Mouse (Mus musculus) lung, embryonic 15.5 days (tissue): ENCODE measurements around the gene Fam189a1. TPM values are rescaled to one million over a fixed set of nuclear protein-coding genes. Genes with fewer than 3 reads are reported as not detected.

Source experiments
- ATAC-seq: fragments of 200-750 bp; cut with Nextera tagmentation; 2 replicates; pipeline ENCODE4 v1.8.0; 2017; ENCODE audit warnings: moderate number of reproducible peaks, borderline replicate concordance; ENCODE audit not compliant: low FRiP score, low TSS enrichment; ENCODE audit errors: extremely low read depth
- H3K27ac ChIP-seq: fragments of 300-500 bp; sonication (generic); 2 replicates; pipeline ENCODE4 v1.5.1; 2015; ENCODE audit warnings: moderate library complexity, mild to moderate bottlenecking, inconsistent platforms
- H3K27me3 ChIP-seq: fragments of 300-500 bp; sonication (generic); 2 replicates; pipeline ENCODE4 v1.6.1; 2015; ENCODE audit warnings: inconsistent platforms
- H3K36me3 ChIP-seq: fragments of 300-500 bp; sonication (generic); 2 replicates; pipeline ENCODE4 v1.6.1; 2015; ENCODE audit warnings: inconsistent platforms
- H3K4me1 ChIP-seq: fragments of 300-500 bp; sonication (generic); 2 replicates; pipeline ENCODE4 v1.6.1; 2015; ENCODE audit warnings: inconsistent platforms
- H3K4me2 ChIP-seq: fragments of 300-500 bp; sonication (generic); 2 replicates; pipeline ENCODE4 v1.6.1; 2015; ENCODE audit warnings: inconsistent platforms, mild to moderate bottlenecking, moderate library complexity
- H3K4me3 ChIP-seq: fragments of 300-500 bp; sonication (generic); 2 replicates; pipeline ENCODE4 v1.5.1; 2015; ENCODE audit warnings: mild to moderate bottlenecking, inconsistent platforms
- H3K9ac ChIP-seq: fragments of 300-500 bp; sonication (generic); 2 replicates; pipeline ENCODE4 v1.6.1; 2015; ENCODE audit warnings: inconsistent platforms
- H3K9me3 ChIP-seq: fragments of 300-500 bp; sonication (generic); 2 replicates; pipeline ENCODE4 v1.6.1; 2016; ENCODE audit warnings: inconsistent platforms
- WGBS: fragments of 180-500 bp; shearing (Covaris S2); methylation state at CpG from one replicate; pipeline ENCODE4 v1.1.7; 2015; 5-methylcytosine and 5-hydroxymethylcytosine counted together
- polyA plus RNA-seq: library from polyadenylated mRNA; unstranded; fragments of >200 nt; fragmentation: Nextera tagmentation; extraction: Ambion mirVana; gene quantifications from 2 replicates; pipeline ENCODE4 v1.2.1, GENCODE M21; 2015

Gene Fam189a1
- polyA plus RNA-seq, 1 experiment from 2014 or later: 0.44 TPM

DNA sequence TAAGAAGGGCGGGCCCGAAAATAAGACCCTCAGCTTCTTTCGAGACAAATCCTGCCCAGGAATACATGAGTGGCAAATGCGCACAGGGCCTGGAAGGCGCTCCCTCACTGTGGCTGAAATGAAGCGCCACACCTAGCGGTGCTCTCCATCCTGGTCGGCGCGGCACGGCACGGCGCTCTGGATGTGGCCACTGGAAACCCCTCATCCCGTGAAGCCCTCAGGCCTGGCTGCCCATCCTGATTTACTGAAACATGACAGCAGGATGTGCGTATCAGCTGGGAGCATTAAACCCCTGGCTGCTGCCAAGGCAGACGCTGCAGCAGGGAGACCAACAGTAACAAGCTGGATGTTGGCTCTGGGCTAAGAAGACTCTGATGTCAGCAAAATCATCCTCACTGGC is 126.4 kb downstream of the Fam189a1 start:
- Histone ChIP-seq H3K36me3 (no peaks in the 10 kb centered on the region), H3K27ac (no peak overlapping the region), H3K9me3 (no peaks in the 10 kb centered on the region), H3K27me3 (no peaks in the 10 kb centered on the region), H3K9ac (no peak overlapping the region), H3K4me3 (no peak overlapping the region), H3K4me1 (no peaks in the 10 kb centered on the region), H3K4me2 (no peak overlapping the region)
- ATAC-seq: no peak
- WGBS: 83% methylated on average over 16 of the region's 16 CpGs

DNA sequence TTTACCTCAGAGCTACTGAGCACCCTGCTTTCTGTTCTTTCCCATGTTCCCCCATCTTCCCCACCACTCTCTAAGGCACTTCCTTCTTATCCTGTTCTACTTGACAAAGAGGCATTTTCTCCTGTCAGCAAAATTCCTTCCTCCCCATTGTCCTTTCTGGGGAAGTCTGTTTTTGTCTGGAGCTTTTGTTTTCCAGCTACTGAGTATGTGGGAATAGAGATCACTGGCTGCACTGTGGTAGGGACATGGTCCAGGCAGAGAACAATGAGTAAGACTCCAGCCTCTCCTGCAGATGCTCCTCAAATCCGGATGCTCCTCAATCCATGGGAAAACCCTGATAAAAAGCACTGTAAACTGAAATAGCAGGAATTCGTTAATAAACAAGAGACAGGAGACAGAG is 135.1 kb downstream of the Fam189a1 start:
- H3K4me2 ChIP-seq: no peak overlapping the region
- no peaks in the 10 kb centered on the region for H3K27me3 ChIP-seq
- H3K9ac ChIP-seq: no peak overlapping the region
- no peaks in the 10 kb centered on the region for H3K4me1 ChIP-seq
- no peaks in the 10 kb centered on the region for H3K36me3 ChIP-seq
- no peak overlapping the region for H3K4me3 ChIP-seq
- no peaks in the 10 kb centered on the region for H3K9me3 ChIP-seq
- 42% methylated on average over 2 of the region's 2 CpGs for WGBS
- ATAC-seq: no peak
- no peak overlapping the region for H3K27ac ChIP-seq

DNA sequence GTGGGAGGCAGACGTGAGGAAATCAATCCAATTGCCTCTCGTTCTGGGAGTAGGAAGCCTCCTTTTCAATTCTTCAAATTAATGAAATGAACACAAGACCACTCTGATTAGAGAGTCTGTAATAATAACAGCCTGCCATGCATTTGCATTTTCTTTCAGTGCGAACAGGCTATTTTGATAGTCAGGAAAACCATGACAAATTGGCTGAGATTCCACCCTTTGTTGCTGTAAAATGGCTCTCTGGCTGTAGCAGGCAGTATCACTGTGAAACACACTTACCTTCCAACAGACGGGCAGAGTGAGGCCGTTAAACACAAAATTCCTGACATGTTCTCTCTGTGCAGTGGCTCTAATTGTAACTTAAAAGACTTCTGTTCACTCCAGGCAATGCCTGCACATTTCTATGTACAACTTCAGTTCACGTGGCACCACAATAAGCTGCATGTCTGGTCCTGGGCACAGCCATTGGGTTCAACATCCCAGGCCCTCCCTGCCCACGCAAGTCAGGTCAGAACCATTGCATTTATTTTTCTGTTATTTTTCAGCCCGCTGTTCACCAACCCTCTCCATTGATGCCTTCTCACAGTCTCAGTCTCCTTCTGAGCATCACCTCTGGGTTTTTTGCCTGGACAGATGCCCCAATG is 138.2 kb downstream of the Fam189a1 start:
- Histone ChIP-seq H3K4me3 (no peak overlapping the region), H3K27ac (no peak overlapping the region), H3K9ac (no peak overlapping the region), H3K4me1 (no peaks in the 10 kb centered on the region), H3K27me3 (no peaks in the 10 kb centered on the region), H3K4me2 (no peak overlapping the region), H3K36me3 (no peaks in the 10 kb centered on the region), H3K9me3 (no peaks in the 10 kb centered on the region)
- no peak for ATAC-seq
- WGBS: 68% methylated on average over 8 of the region's 8 CpGs

DNA sequence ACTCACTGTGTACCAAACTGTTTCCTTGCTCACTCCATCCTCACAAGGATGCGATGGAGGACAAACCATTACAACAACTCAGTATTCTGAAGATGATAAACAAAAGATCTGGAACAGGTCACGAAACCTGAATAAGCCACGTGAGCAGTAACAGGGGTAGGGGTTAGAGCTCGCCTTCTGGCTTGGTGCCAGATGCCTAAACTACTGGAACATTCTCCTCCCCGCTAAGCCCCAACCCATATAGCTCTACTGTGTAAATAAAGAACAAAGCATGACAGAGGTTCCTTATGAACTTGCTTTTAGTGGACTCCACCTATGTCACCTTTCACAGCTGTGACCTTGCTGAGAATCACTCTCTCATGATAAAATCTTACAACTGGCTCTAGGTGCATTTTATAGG is 139.0 kb downstream of the Fam189a1 start:
- WGBS: 63% methylated on average over 5 of the region's 5 CpGs
- no peak for ATAC-seq
- Histone ChIP-seq H3K27me3 (no peaks in the 10 kb centered on the region), H3K4me1 (no peaks in the 10 kb centered on the region), H3K4me2 (no peak overlapping the region), H3K4me3 (no peak overlapping the region), H3K36me3 (no peaks in the 10 kb centered on the region), H3K9me3 (no peaks in the 10 kb centered on the region), H3K27ac (no peak overlapping the region), H3K9ac (no peak overlapping the region)

DNA sequence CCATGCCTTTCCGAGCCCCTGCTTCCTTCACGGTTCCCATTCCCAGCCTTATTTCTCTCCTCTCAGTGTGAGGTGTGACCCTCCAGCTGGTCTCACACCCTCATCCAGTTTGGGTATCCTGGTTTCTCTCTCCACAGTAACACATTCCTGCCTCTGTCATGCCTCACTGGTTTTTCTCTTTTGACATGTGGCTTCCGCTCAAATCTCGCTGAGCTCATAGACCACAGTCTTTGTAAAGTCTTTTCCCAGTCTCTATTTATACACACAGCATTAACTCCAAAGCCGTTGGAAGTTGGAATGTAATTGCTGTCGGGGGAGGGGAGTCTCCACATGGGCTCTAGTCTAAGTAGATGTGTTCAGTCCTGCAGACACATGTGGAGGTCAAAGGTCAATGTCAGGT is 145.2 kb downstream of the Fam189a1 start:
- Histone ChIP-seq H3K4me2 (no peak overlapping the region), H3K9ac (no peak overlapping the region), H3K9me3 (no peaks in the 10 kb centered on the region), H3K27ac (no peak overlapping the region), H3K27me3 (no peaks in the 10 kb centered on the region), H3K4me3 (no peak overlapping the region), H3K36me3 (no peaks in the 10 kb centered on the region), H3K4me1 (no peaks in the 10 kb centered on the region)
- WGBS: 45% methylated on average over 6 of the region's 6 CpGs
- ATAC-seq: no peak

DNA sequence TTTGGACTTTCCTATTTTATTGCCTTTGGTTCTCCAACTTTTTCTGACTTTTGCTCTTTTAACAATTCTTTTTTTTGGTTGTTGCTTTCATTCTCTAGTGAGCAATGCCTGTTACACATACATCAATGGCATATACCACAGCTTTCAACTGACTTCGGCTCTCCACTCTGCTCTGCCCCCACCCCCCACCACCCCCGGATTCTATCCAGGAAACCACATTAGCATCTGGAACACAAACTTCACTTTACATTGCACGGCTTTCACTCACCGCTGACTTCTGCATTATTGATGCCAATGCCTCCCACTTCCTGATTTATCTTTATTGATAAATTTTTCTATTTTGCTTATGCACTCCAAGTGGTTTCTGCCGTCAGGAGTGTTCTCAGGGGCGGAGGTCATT is 146.1 kb downstream of the Fam189a1 start:
- Histone ChIP-seq H3K27ac (no peak overlapping the region), H3K36me3 (no peaks in the 10 kb centered on the region), H3K4me2 (no peak overlapping the region), H3K4me1 (no peaks in the 10 kb centered on the region), H3K27me3 (no peaks in the 10 kb centered on the region), H3K4me3 (no peak overlapping the region), H3K9ac (no peak overlapping the region), H3K9me3 (no peaks in the 10 kb centered on the region)
- ATAC-seq: no peak
- WGBS: 50% methylated on average over 6 of the region's 6 CpGs

DNA sequence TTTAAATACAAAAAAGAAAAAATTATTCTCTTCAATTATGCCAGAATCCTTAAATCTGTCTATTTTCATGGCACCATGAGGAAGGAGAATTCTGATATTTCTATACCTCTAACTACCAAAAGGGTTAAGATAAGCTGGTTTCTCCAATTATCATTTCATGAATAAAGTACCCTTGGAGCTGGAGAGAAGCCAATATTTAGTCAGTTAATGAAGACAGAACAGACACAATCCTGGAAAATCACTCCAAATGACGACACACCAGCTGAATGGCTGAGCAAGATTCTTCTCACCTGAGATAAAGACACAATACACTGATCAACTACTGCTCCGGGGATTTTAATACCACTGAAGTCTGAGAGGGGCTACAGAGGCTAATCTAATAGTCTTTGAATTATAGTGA is 150.6 kb downstream of the Fam189a1 start:
- no peaks in the 10 kb centered on the region for H3K4me1 ChIP-seq
- WGBS: 48% methylated on average over 2 of the region's 2 CpGs

DNA sequence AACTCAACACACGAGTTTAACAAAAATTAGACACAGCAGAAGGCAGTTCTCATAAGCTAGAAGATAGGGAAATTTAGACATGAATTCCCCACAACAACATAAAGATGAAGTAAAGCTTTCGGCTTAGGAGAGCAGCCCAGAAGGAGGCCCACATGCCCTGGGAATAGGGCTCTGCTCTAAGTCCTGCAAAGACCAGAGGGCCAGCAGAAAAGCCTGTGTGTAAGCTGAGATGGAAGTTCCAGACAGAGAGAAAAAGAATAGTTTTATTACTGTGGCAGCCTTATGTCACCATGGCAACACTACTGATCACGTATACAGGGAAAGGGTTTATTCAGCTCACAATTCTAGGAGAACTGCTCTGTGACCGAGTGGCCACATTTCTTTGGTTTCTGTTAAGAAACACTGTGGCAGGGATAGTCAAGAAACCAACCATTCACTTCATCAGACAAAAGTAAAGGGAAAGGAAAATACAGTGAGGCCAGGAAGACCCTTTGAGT is 156.6 kb downstream of the Fam189a1 start:
- H3K9me3 ChIP-seq: no peaks in the 10 kb centered on the region
- no peak overlapping the region for H3K4me2 ChIP-seq
- H3K4me1 ChIP-seq: no peaks in the 10 kb centered on the region
- H3K36me3 ChIP-seq: no peaks in the 10 kb centered on the region
- no peak for ATAC-seq
- 65% methylated on average over 4 of the region's 4 CpGs for WGBS
- no peak overlapping the region for H3K4me3 ChIP-seq
- no peak overlapping the region for H3K27ac ChIP-seq
- H3K27me3 ChIP-seq: no peaks in the 10 kb centered on the region
- H3K9ac ChIP-seq: no peak overlapping the region

More for the DNA sequence above, 150.6 kb downstream of the Fam189a1 start:
- H3K9me3 ChIP-seq: no peaks in the 10 kb centered on the region
- no peak overlapping the region for H3K27ac ChIP-seq
- no peak for ATAC-seq
- no peaks in the 10 kb centered on the region for H3K36me3 ChIP-seq
- no peak overlapping the region for H3K9ac ChIP-seq
- no peak overlapping the region for H3K4me2 ChIP-seq
- no peaks in the 10 kb centered on the region for H3K27me3 ChIP-seq
- no peak overlapping the region for H3K4me3 ChIP-seq

DNA sequence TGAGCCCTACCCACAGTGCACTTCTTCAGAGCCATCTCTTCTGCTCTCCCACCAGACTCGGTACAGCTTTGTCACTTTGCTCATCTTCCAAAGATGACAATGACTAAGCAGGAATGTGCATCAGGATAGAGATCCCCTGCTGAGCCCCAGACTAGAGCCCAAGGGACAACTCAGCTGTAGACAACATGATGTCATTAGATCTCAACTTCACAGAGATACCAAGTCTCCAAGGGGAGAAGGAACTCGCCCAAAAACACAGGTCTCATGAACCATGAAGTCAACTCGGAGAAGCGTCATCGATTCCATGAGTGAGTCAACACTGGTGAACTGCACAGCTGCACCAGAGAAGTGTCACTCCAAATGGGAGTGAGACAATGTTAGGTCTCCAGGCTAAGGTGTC is 158.6 kb downstream of the Fam189a1 start:
- no peaks in the 10 kb centered on the region for H3K9me3 ChIP-seq
- H3K4me2 ChIP-seq: no peak overlapping the region
- no peak overlapping the region for H3K4me3 ChIP-seq
- H3K27me3 ChIP-seq: no peaks in the 10 kb centered on the region
- no peaks in the 10 kb centered on the region for H3K4me1 ChIP-seq
- WGBS: 89% methylated on average over 5 of the region's 5 CpGs
- ATAC-seq: no peak
- no peak overlapping the region for H3K9ac ChIP-seq
- no peaks in the 10 kb centered on the region for H3K36me3 ChIP-seq
- no peak overlapping the region for H3K27ac ChIP-seq

DNA sequence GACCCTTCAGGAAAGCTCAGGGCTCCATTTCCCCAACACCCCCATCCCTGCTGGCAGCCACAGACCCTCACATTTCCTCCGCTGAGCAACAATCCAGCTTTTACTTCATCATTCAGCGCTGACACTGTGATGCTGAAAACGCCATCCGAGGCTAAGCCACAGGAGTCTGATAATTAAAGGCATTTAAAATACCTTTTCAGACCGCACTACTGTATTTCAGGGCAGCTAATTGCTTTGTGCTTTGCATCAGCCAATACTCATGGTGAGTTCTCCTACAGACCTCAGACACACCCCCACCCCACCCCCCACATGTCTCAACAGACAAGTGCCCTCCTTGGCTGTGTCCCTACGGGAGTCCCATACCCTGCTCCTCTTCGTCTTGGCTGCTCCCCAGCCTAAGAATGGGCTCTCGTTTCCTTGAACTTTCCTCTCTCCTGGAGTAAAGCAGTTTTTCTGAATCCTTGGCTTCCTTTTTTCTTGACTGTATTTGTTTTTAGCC is 160.4 kb downstream of the Fam189a1 start:
- Histone ChIP-seq H3K9me3 (no peaks in the 10 kb centered on the region), H3K4me3 (no peak overlapping the region), H3K27me3 (no peaks in the 10 kb centered on the region), H3K4me2 (no peak overlapping the region), H3K27ac (no peak overlapping the region), H3K9ac (no peak overlapping the region), H3K36me3 (no peaks in the 10 kb centered on the region), H3K4me1 (no peaks in the 10 kb centered on the region)
- 55% methylated on average over 8 of the region's 8 CpGs for WGBS
- ATAC-seq: no peak

DNA sequence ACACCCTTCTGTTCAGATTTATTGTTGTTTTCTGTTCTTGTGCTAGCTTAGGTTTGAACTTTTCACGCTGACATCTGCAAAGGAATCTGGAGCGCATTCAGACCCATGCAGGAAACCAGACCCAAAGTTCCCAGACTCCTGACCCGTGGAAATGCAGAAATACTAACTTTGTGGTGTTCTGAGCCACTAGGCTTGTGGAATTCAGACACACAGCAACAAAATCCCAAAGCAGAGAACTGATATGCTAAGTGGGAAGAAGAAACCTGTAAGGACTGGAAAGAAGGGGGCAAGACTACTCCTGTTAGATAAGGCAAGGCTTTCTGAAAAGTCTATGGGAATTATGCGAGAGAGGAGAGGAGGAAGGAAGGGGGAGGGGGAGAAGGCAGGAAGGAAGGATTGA is 167.0 kb downstream of the Fam189a1 start:
- H3K4me3 ChIP-seq: no peak overlapping the region
- no peaks in the 10 kb centered on the region for H3K27me3 ChIP-seq
- WGBS: 67% methylated on average over 4 of the region's 4 CpGs
- no peaks in the 10 kb centered on the region for H3K4me1 ChIP-seq
- H3K4me2 ChIP-seq: no peak overlapping the region
- no peak overlapping the region for H3K27ac ChIP-seq
- no peak overlapping the region for H3K9ac ChIP-seq
- no peaks in the 10 kb centered on the region for H3K36me3 ChIP-seq
- H3K9me3 ChIP-seq: no peaks in the 10 kb centered on the region
- ATAC-seq: no peak

DNA sequence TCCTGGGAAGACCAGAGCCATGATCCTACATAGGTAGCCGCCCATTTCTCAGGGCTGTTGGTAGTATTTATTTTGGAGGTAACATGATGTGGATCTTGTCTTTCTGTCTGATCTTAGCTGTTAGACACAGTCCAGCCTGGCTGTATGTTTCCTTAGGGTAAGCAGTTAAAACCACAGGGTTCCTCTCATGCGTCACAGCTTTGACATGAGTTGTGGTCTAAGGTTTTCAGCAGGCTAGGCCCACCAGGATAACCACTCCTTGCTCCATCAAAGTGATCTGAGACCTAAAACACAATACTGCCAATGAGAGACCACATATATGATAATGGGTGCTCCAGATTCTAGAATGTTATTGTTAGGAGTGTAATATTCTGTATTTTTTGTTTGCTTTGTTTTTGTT is 168.4 kb downstream of the Fam189a1 start:
- ATAC-seq: no peak

More for the DNA sequence above, 168.4 kb downstream of the Fam189a1 start:
- Histone ChIP-seq H3K4me1 (no peaks in the 10 kb centered on the region), H3K27me3 (no peaks in the 10 kb centered on the region), H3K9me3 (no peaks in the 10 kb centered on the region), H3K27ac (no peak overlapping the region), H3K9ac (no peak overlapping the region), H3K4me2 (no peak overlapping the region), H3K36me3 (no peaks in the 10 kb centered on the region), H3K4me3 (no peak overlapping the region)
- WGBS: 96% methylated on average over 2 of the region's 2 CpGs
